Comparison of ENCODE assay signal across 22 mouse cellular contexts in genomic region chr2:101440231-101440630, GRCm38 (mm10).
DNase-seq lines count a peak whose midpoint lies in the region; ATAC-seq and TF ChIP-seq lines count a peak whose summit lies in the region.
"Had no signal": no experiment of that assay in that cellular context is flagged by ENCODE, and none has a peak within 500 bp of the region (broad histone marks: within the 10 kb centered on the region; RNA-seq: fewer than 3 reads in every experiment).

No protein-coding gene starts in this region.

- H3K9me3 ChIP-seq in kidney, embryonic 14.5 days (ENCODE audit: control insufficient read depth, low read length), result no peaks in the 10 kb centered on the region
- no peaks in the 10 kb centered on the region for H3K9me3 ChIP-seq in kidney, postnatal 0 days (replicated peaks; ENCODE audit: low read length)
- H3K9me3 ChIP-seq: embryonic facial prominence, embryonic 13.5 days; embryonic facial prominence, embryonic 15.5 days; forebrain, embryonic 10.5 days; forebrain, embryonic 12.5 days had no signal

- H3K4me3 ChIP-seq in kidney, embryonic 14.5 days (ENCODE audit: low read length), result no peak overlapping the region
- no peak overlapping the region for H3K4me3 ChIP-seq in kidney, postnatal 0 days (replicated peaks; ENCODE audit: low read depth, low read length)
- H3K4me3 ChIP-seq: embryonic facial prominence, embryonic 13.5 days; embryonic facial prominence, embryonic 15.5 days; erythroblast, embryonic 14.5 days; forebrain, embryonic 10.5 days; forebrain, embryonic 12.5 days had no signal

- no peak overlapping the region for H3K9ac ChIP-seq in kidney, embryonic 14.5 days (ENCODE audit: low read depth, low read length)
- H3K9ac ChIP-seq in kidney, postnatal 0 days (ENCODE audit: low read depth, low read length), result no peak overlapping the region
- H3K9ac ChIP-seq: embryonic facial prominence, embryonic 13.5 days; embryonic facial prominence, embryonic 15.5 days; forebrain, embryonic 12.5 days had no signal

- H3K4me1 ChIP-seq in kidney, embryonic 14.5 days (ENCODE audit: control insufficient read depth, insufficient read depth, low read length), result no peaks in the 10 kb centered on the region; the same call in 1 of the 2 replicates
- no peaks in the 10 kb centered on the region for H3K4me1 ChIP-seq in kidney, postnatal 0 days (replicated peaks; ENCODE audit: insufficient read depth, low read length)
- H3K4me1 ChIP-seq: embryonic facial prominence, embryonic 13.5 days; embryonic facial prominence, embryonic 15.5 days; forebrain, embryonic 10.5 days; forebrain, embryonic 12.5 days had no signal

- no peak overlapping the region for H3K4me2 ChIP-seq in kidney, embryonic 14.5 days (replicated peaks; ENCODE audit: low read depth, low read length)
- no peak overlapping the region for H3K4me2 ChIP-seq in kidney, postnatal 0 days (ENCODE audit: low read length)
- H3K4me2 ChIP-seq: embryonic facial prominence, embryonic 13.5 days; embryonic facial prominence, embryonic 15.5 days; forebrain, embryonic 12.5 days had no signal

- H3K27me3 ChIP-seq in kidney, embryonic 14.5 days (ENCODE audit: control insufficient read depth, insufficient read depth, low read length), result no peaks in the 10 kb centered on the region
- no peaks in the 10 kb centered on the region for H3K27me3 ChIP-seq in kidney, postnatal 0 days (ENCODE audit: insufficient read depth, low read length)
- H3K27me3 ChIP-seq: embryonic facial prominence, embryonic 13.5 days; embryonic facial prominence, embryonic 15.5 days; forebrain, embryonic 12.5 days had no signal

- 24% methylated on average over 5 of the region's 5 CpGs for WGBS in kidney, embryonic 14.5 days
- 25% methylated on average over 5 of the region's 5 CpGs for WGBS in kidney, postnatal 0 days

- no peak for TF ChIP-seq CTCF in kidney, postnatal 0 days (IDR thresholded peaks at IDR 0.05; ENCODE audit: low read depth)

- H3K27ac ChIP-seq in kidney, embryonic 14.5 days (ENCODE audit: low read depth, low read length), result no peak overlapping the region
- H3K27ac ChIP-seq in kidney, postnatal 0 days, result no peak overlapping the region
- H3K27ac ChIP-seq: embryonic facial prominence, embryonic 13.5 days; embryonic facial prominence, embryonic 15.5 days; forebrain, embryonic 10.5 days; forebrain, embryonic 12.5 days had no signal

- H3K36me3 ChIP-seq in kidney, embryonic 14.5 days (ENCODE audit: control insufficient read depth, insufficient read depth, low read length), result no peaks in the 10 kb centered on the region
- no peaks in the 10 kb centered on the region for H3K36me3 ChIP-seq in kidney, postnatal 0 days (ENCODE audit: insufficient read depth, low read length)
- H3K36me3 ChIP-seq: embryonic facial prominence, embryonic 13.5 days; embryonic facial prominence, embryonic 15.5 days; forebrain, embryonic 10.5 days; forebrain, embryonic 12.5 days had no signal

- no peak for DNase-seq in kidney, adult 8-10 months
- DNase-seq in kidney, postnatal 0 days (ENCODE audit: low spot score), result peak; percentile 71
- DNase-seq in kidney, adult 9 months, result no peak
- peak; percentile 9 for DNase-seq in kidney, postnatal 14 days
- DNase-seq in kidney, postnatal 36 days, result no peak
- DNase-seq: adrenal gland, adult 2 months; adrenal gland, postnatal 10 days; adrenal gland, postnatal 25 days; cerebellum, adult 11 months; cerebellum, adult 18-20 months; cerebellum, adult 8-10 months; cerebellum, adult 9-11 months; cerebellum, postnatal 14 days; cerebellum, postnatal 36 days; embryo, embryonic 11 days had no signal

- peak; percentile 69; the same call in 1 of the 2 replicates for ATAC-seq in kidney, embryonic 14.5 days (ENCODE audit: low FRiP score, low TSS enrichment)
- ATAC-seq in kidney, postnatal 0 days (replicated peaks; ENCODE audit: low FRiP score, low read depth), result 0 out of 2 replicates have a peak, but pooled peaks have one; percentile 13
- ATAC-seq: forebrain, embryonic 14.5 days had no signal

Comparison
In these comparisons a context has a peak if more than half of its experiments do, and no peak if none do; other contexts are left out.
1. DNase-seq: peak in kidney, postnatal 0 days (single experiment) and kidney, postnatal 14 days (single experiment); none in kidney, adult 8-10 months (0 of 2), kidney, adult 9 months (single experiment) and kidney, postnatal 36 days (0 of 2).